Mouse (Mus musculus) MEL (cell line): ENCODE results near the gene Sipa1l2. TPM values are rescaled to one million over a fixed set of nuclear protein-coding genes. Genes with fewer than 3 reads are reported as not detected.

Experiments used
- DNase-seq: peaks from one replicate; pipeline ENCODE4 v3.0.0; 2011; ENCODE audit warnings: low read depth, low spot score
- H3K27ac ChIP-seq: 2 replicates; pipeline ENCODE4 v1.5.1; 2012; ENCODE audit warnings: low read depth, mild to moderate bottlenecking, control low read depth, low read length, moderate library complexity; ENCODE audit not compliant: control insufficient read depth
- H3K27me3 ChIP-seq, 2 experiments: fragments of 150-350 bp in 1 of 2; sonication (generic) in 1 of 2; 2 replicates each; pipeline ENCODE4 v1.6.1; 2012; ENCODE audit warnings: low read length in 2 of 2, mild to moderate bottlenecking in 2 of 2, improper control_type of control experiment in 1 of 2, moderate library complexity in 1 of 2; ENCODE audit not compliant: insufficient read depth in 2 of 2, control insufficient read depth in 1 of 2
- H3K36me3 ChIP-seq, 2 experiments: 2 replicates each; pipeline ENCODE4 v1.6.1; 2012 to 2014; ENCODE audit warnings: low read length in 2 of 2, improper control_type of control experiment in 1 of 2, inconsistent platforms in 1 of 2, mild to moderate bottlenecking in 1 of 2; ENCODE audit not compliant: insufficient read depth in 2 of 2, control insufficient read depth in 1 of 2
- H3K4me1 ChIP-seq, 2 experiments: fragments of 150-350 bp in 1 of 2; sonication (generic) in 1 of 2; 2 replicates each; pipeline ENCODE4 v1.6.1; 2012; ENCODE audit warnings: low read length in 2 of 2, improper control_type of control experiment in 1 of 2, mild to moderate bottlenecking in 1 of 2; ENCODE audit not compliant: insufficient read depth in 2 of 2, control insufficient read depth in 1 of 2
- H3K4me3 ChIP-seq, 2 experiments: fragments of 150-350 bp in 1 of 2; sonication (generic) in 1 of 2; 2 replicates each; pipeline ENCODE4 v1.5.1; 2012; ENCODE audit warnings: low read depth in 2 of 2, low read length in 2 of 2, mild to moderate bottlenecking in 2 of 2, moderate library complexity in 2 of 2, control low read depth in 1 of 2, improper control_type of control experiment in 1 of 2; ENCODE audit not compliant: control insufficient read depth in 1 of 2, insufficient read depth in 1 of 2
- H3K79me2 ChIP-seq: 2 replicates; pipeline ENCODE4 v1.6.1; 2012; ENCODE audit warnings: mild to moderate bottlenecking, low read length, moderate library complexity; ENCODE audit not compliant: control insufficient read depth, poor library complexity, insufficient read depth
- H3K9ac ChIP-seq: 2 replicates; pipeline ENCODE4 v1.6.1; 2012; ENCODE audit warnings: low read depth, mild to moderate bottlenecking, control low read depth, low read length, moderate library complexity; ENCODE audit not compliant: control insufficient read depth, poor library complexity, severe bottlenecking
- H3K9me3 ChIP-seq: fragments of 150-350 bp; sonication (generic); replicated peaks from 2 replicates; pipeline ENCODE4 v1.6.1; 2012; ENCODE audit warnings: mild to moderate bottlenecking, low read length, improper control_type of control experiment, moderate library complexity; ENCODE audit not compliant: insufficient read depth
- CHD2 ChIP-seq: IDR thresholded peaks from 2 replicates; pipeline ENCODE4 v1.6.1; 2011; ENCODE audit warnings: low read length, improper control_type of control experiment
- E2F4 ChIP-seq: IDR thresholded peaks from 2 replicates; pipeline ENCODE4 v1.6.1; 2011; ENCODE audit warnings: low read depth, low read length, improper control_type of control experiment, borderline replicate concordance
- GABPA ChIP-seq: IDR thresholded peaks from 2 replicates; pipeline ENCODE4 v1.6.1; 2012; ENCODE audit warnings: low read depth, mild to moderate bottlenecking, inconsistent platforms, low read length, improper control_type of control experiment, moderate library complexity
- GATA1 ChIP-seq: IDR thresholded peaks from 2 replicates; pipeline ENCODE4 v1.6.1; 2011; ENCODE audit warnings: low read depth, low read length, improper control_type of control experiment
- JUND ChIP-seq: IDR thresholded peaks from 2 replicates; pipeline ENCODE4 v1.6.1; 2011; ENCODE audit warnings: low read depth, mild to moderate bottlenecking, improper control_type of control experiment, low read length
- MAFK ChIP-seq: IDR thresholded peaks from 2 replicates; pipeline ENCODE4 v1.6.1; 2011; ENCODE audit warnings: low read depth, mild to moderate bottlenecking, low read length, improper control_type of control experiment, borderline replicate concordance
- MEF2A ChIP-seq: IDR thresholded peaks from 2 replicates; pipeline ENCODE4 v1.6.1; 2014; ENCODE audit warnings: low read depth, mild to moderate bottlenecking, inconsistent platforms, low read length, improper control_type of control experiment; ENCODE audit not compliant: poor library complexity, insufficient replicate concordance, severe bottlenecking; ENCODE audit errors: extremely low read depth
- POLR2A ChIP-seq, 2 experiments: IDR thresholded peaks; 2 replicates each; pipeline ENCODE4 v1.6.1; 2011 to 2012; ENCODE audit warnings: low read length in 2 of 2, mild to moderate bottlenecking in 2 of 2, control low read depth in 1 of 2, improper control_type of control experiment in 1 of 2, low read depth in 1 of 2, moderate library complexity in 1 of 2; ENCODE audit not compliant: control insufficient read depth in 1 of 2, insufficient read depth in 1 of 2, poor library complexity in 1 of 2
- POLR2AphosphoS2 ChIP-seq: IDR thresholded peaks from 2 replicates; pipeline ENCODE4 v1.6.1; 2011; ENCODE audit warnings: low read length, improper control_type of control experiment
- POLR2AphosphoS5 ChIP-seq: IDR thresholded peaks from 2 replicates; pipeline ENCODE4 v1.6.1; 2012; ENCODE audit warnings: low read depth, borderline replicate concordance, mild to moderate bottlenecking, inconsistent platforms, low read length, moderate library complexity, mixed read lengths
- RCOR1 ChIP-seq: IDR thresholded peaks from 2 replicates; pipeline ENCODE4 v1.6.1; 2012; ENCODE audit warnings: low read depth, mild to moderate bottlenecking, inconsistent platforms, low read length, improper control_type of control experiment
- TAL1 ChIP-seq: IDR thresholded peaks from 2 replicates; pipeline ENCODE4 v1.6.1; 2012; ENCODE audit warnings: mild to moderate bottlenecking, inconsistent platforms, low read length, moderate library complexity, mixed read lengths
- TBP ChIP-seq: IDR thresholded peaks from 2 replicates; pipeline ENCODE4 v1.8.0; 2011; ENCODE audit warnings: low read depth, low read length, improper control_type of control experiment
- TCF12 ChIP-seq: IDR thresholded peaks from 2 replicates; pipeline ENCODE4 v1.6.1; 2014; ENCODE audit warnings: low read depth, mild to moderate bottlenecking, inconsistent platforms, low read length, improper control_type of control experiment, moderate library complexity
- UBTF ChIP-seq: IDR thresholded peaks from 2 replicates; pipeline ENCODE4 v1.6.1; 2012; ENCODE audit warnings: low read depth, mild to moderate bottlenecking, inconsistent platforms, low read length, improper control_type of control experiment, moderate library complexity, borderline replicate concordance; ENCODE audit not compliant: insufficient read depth
- ZMIZ1 ChIP-seq: IDR thresholded peaks from 2 replicates; pipeline ENCODE4 v1.6.1; 2012; ENCODE audit warnings: low read depth, mild to moderate bottlenecking, inconsistent platforms, low read length, improper control_type of control experiment, moderate library complexity
- ZNF384 ChIP-seq: IDR thresholded peaks from 2 replicates; pipeline ENCODE4 v1.6.1; 2012; ENCODE audit warnings: low read depth, mild to moderate bottlenecking, inconsistent platforms, low read length, improper control_type of control experiment
- polyA plus RNA-seq, 2 experiments: library from polyadenylated mRNA; stranded (reverse) in 1 of 2; unstranded in 1 of 2; fragments of >175 nt in 1 of 2; fragments of >200 nt in 1 of 2; gene quantifications; 2 replicates each; pipeline versions ENCODE4 v1.2.1 to v1.2.4; 2012; ENCODE audit warnings: low replicate concordance in 2 of 2, low read depth in 1 of 2; ENCODE audit not compliant: insufficient read length in 2 of 2, insufficient read depth in 1 of 2, missing spikeins in 1 of 2
- total RNA-seq: library from RNA; depleted of rRNA; stranded (reverse); fragments of 300-350 nt; gene quantifications from 2 replicates; pipeline ENCODE4 v1.2.3, GENCODE M21; 2012

Sipa1l2 gene
- total and polyA plus RNA-seq, 3 experiments = not detected

DNA sequence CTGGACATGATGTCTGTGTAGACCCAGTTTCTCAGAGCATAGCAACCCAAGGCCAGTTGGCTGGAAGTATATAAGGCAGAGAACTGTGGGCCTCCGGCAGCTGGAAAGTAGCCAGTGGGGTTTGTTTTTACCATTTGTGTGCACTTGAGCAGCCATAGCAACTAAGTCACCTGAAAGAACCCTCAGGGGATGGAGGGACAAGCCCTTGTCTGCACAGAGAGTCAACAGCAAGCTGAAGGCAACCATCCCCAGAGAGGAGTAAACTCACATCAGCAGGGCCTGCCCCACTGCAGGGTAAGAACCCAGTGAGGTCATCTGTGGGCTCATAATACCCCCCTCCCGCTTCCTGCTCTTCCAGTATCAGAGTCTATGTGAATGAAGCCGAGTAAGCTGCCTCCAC lies 14.7 kb upstream of the Sipa1l2 start (continued):
- TF ChIP-seq MEF2A (no peak), ZNF384 (no peak), RCOR1 (no peak), POLR2AphosphoS5 (no peak), POLR2AphosphoS2 (no peak)

DNA sequence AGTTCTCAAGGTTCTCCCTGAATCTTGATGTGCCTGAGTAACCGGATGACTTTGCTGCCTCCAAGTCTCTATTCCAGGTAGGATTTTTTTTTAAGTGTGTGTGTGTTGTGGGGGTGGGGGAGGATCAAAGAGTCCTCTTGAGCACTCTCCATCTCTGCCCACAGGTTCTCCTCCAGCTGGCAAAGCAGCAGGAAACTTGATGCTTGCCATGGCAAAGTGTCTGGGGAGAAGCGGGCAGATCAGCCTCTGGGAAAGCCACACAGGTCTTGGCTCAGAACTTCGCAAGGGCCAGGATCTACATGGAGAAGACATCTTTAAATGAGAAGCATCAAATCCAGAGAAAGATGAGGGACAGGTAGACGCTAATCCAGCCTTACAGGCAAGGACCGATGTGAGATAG lies 10.8 kb upstream of the Sipa1l2 start:
- H3K36me3 ChIP-seq = no peaks in the 10 kb centered on the region
- H3K9ac ChIP-seq = no peak overlapping the region
- H3K27ac ChIP-seq = no peak overlapping the region
- DNase-seq = no peak
- H3K27me3 ChIP-seq = no peaks in the 10 kb centered on the region
- H3K4me1 ChIP-seq = no peaks in the 10 kb centered on the region
- no peaks in the 10 kb centered on the region for H3K9me3 ChIP-seq
- H3K79me2 ChIP-seq = no peaks in the 10 kb centered on the region
- no peak for TF ChIP-seq POLR2AphosphoS5
- no peak for TF ChIP-seq POLR2A (IDR thresholded peaks at IDR 0.05; ENCODE audit: control insufficient read depth in 1 of 2, insufficient read depth in 1 of 2, low read depth in 1 of 2, low read length in 2 of 2, poor library complexity in 1 of 2)
- TF ChIP-seq GABPA = no peak
- TF ChIP-seq TBP = no peak
- TF ChIP-seq CHD2 = no peak
- no peak for TF ChIP-seq MEF2A
- TF ChIP-seq ZMIZ1 = no peak
- no peak for TF ChIP-seq GATA1
- no peak overlapping the region for H3K4me3 ChIP-seq

DNA sequence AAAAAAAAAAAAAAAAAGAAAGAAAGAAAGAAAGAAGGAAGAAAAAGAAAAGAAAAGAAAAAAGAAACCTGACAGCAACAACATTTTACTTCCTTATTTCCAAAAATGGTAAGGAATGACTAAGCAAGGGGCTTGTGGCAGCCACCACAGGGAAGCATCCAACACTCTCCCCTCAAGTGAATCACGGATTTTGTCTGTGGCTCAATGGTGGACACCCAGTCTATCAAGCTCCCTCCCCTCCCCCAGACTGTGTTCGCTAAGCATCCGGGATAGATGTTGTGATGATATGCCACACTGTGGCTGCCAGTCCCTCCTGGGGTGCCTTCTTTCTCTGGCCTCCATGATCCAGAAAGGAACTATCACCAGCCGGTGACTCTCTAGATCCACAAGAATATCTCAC lies 6.5 kb upstream of the Sipa1l2 start:
- no peaks in the 10 kb centered on the region for H3K9me3 ChIP-seq
- H3K4me3 ChIP-seq = no peak overlapping the region
- H3K27ac ChIP-seq = no peak overlapping the region
- H3K27me3 ChIP-seq = no peaks in the 10 kb centered on the region
- H3K4me1 ChIP-seq = no peaks in the 10 kb centered on the region
- TF ChIP-seq TAL1 = no peak
- TF ChIP-seq POLR2AphosphoS5 = no peak
- no peak for TF ChIP-seq E2F4
- TF ChIP-seq TCF12 = no peak
- TF ChIP-seq UBTF = no peak
- no peak for TF ChIP-seq JUND
- TF ChIP-seq MAFK = no peak
- H3K79me2 ChIP-seq = no peaks in the 10 kb centered on the region
- DNase-seq = no peak
- no peaks in the 10 kb centered on the region for H3K36me3 ChIP-seq
- no peak overlapping the region for H3K9ac ChIP-seq
